Comparison of ENCODE assay signal across 8 mouse cellular contexts in genomic region chr10:75780769-75781578, GRCm38 (mm10). TPM values are rescaled to one million over a fixed set of nuclear protein-coding genes. Genes with fewer than 3 reads are reported as not detected.
DNase-seq lines count a peak whose midpoint lies in the region; ATAC-seq lines count a peak whose summit lies in the region.

Gm20441 (minus strand) TSS chr10:75780954.
Gstt3 (minus strand) TSS chr10:75781414.

- peak within 1 kb of the TSS; percentile 58 for H3K4me3 ChIP-seq in intestine, embryonic 15.5 days (replicated peaks)
- H3K4me3 ChIP-seq in liver, embryonic 16.5 days (ENCODE audit: low read depth, low read length), result peak within 1 kb of the TSS; percentile 50

- H3K4me2 ChIP-seq in intestine, embryonic 15.5 days (replicated peaks), result peak within 1 kb of the TSS; percentile 96
- H3K4me2 ChIP-seq in liver, embryonic 16.5 days (ENCODE audit: low read depth, low read length), result peak within 1 kb of the TSS; percentile 60

- peak; percentile 84 for ATAC-seq in granulocyte monocyte progenitor cell, adult 5-6 weeks (replicated peaks; ENCODE audit: poor library complexity, severe bottlenecking)
- ATAC-seq in intestine, embryonic 15.5 days, result peak; percentile 95
- peak; percentile 64 for ATAC-seq in liver, embryonic 16.5 days (ENCODE audit: low read depth)

- H3K36me3 ChIP-seq in intestine, embryonic 15.5 days, result no peaks in the 10 kb centered on the region
- no peaks in the 10 kb centered on the region for H3K36me3 ChIP-seq in liver, embryonic 16.5 days (ENCODE audit: control insufficient read depth, insufficient read depth)

- no peaks in the 10 kb centered on the region for H3K9me3 ChIP-seq in intestine, embryonic 15.5 days
- no peaks in the 10 kb centered on the region for H3K9me3 ChIP-seq in liver, embryonic 16.5 days (replicated peaks; ENCODE audit: control insufficient read depth, low read length)

- H3K27me3 ChIP-seq in intestine, embryonic 15.5 days (replicated peaks), result no peaks in the 10 kb centered on the region
- peaks cover 30% of the 10 kb centered on the region for H3K27me3 ChIP-seq in liver, embryonic 16.5 days (ENCODE audit: control insufficient read depth, insufficient read depth, low read depth, low read length)

- H3K9ac ChIP-seq in intestine, embryonic 15.5 days, result peak within 1 kb of the TSS; percentile 66
- peak within 1 kb of the TSS; percentile 47 for H3K9ac ChIP-seq in liver, embryonic 16.5 days (ENCODE audit: low read depth, low read length)

- under 1% methylated on average over 28 of the region's 28 CpGs for WGBS in intestine, embryonic 15.5 days
- WGBS in liver, embryonic 16.5 days (ENCODE audit: insufficient replicate concordance), result 1% methylated on average over 28 of the region's 28 CpGs

- peaks cover 8% of the 10 kb centered on the region; the same call in 1 of the 2 replicates for H3K4me1 ChIP-seq in intestine, embryonic 15.5 days (replicated peaks)
- no peaks in the 10 kb centered on the region; the same call in none of the 2 replicates for H3K4me1 ChIP-seq in liver, embryonic 16.5 days (ENCODE audit: control insufficient read depth, low read depth, low read length)

- DNase-seq in left cerebral cortex, postnatal 4 days, result peak; percentile 14
- DNase-seq in left cerebral cortex, postnatal 25 days (ENCODE audit: low spot score in 2 of 2), result no peak
- DNase-seq in embryo, embryonic 10.5 days (ENCODE audit: low spot score), result peak; percentile 78
- DNase-seq in neural tube, embryonic 10.5 days (ENCODE audit: extremely low spot score, low spot score), result peak; percentile 53
- DNase-seq in urinary bladder, postnatal 36 days (ENCODE audit: low spot score in 2 of 2), result peak; percentile 70 to 81

- intact Hi-C loops in left cerebral cortex, postnatal 4 days (cut with DNase I), result no loop called here
- intact Hi-C loops in left cerebral cortex, postnatal 25 days (cut with DNase I), result loop anchor here (5.0 kb wide), 1 partner anchor 51 kb away; no protein-coding TSS in a partner anchor

- peak within 1 kb of the TSS; percentile 89 for H3K27ac ChIP-seq in intestine, embryonic 15.5 days
- H3K27ac ChIP-seq in liver, embryonic 16.5 days (ENCODE audit: low read length), result no peak within 1 kb of the TSS

RNA-seq across cellular contexts. Expression of gene Gm20441, which starts in this region (rescaled TPM):
- not detected for total RNA-seq in left cerebral cortex, postnatal 4 days (2021)
- total RNA-seq in left cerebral cortex, postnatal 25 days (2021), result not detected
- not detected in 2 replicates for total RNA-seq in granulocyte monocyte progenitor cell, adult 5-6 weeks (2014; fragmentation: Nextera tagmentation)
- not detected in 2 replicates for total RNA-seq in granulocyte monocyte progenitor cell, adult 5-6 weeks (2017)
- 0.96 TPM in 1 of 2 replicates, not detected in the other for polyA plus RNA-seq in intestine, embryonic 15.5 days (2015; fragmentation: Nextera tagmentation; extraction: Ambion mirVana)
- polyA plus RNA-seq in liver, embryonic 16.5 days (2015; fragmentation: Nextera tagmentation; extraction: Ambion mirVana), result 0.18 TPM in 1 of 2 replicates, not detected in the other

RNA-seq across cellular contexts. Expression of gene Gstt3, which starts in this region (rescaled TPM):
- total RNA-seq in left cerebral cortex, postnatal 4 days (2021), result under 1 TPM; 0.60 to 0.70 TPM
- total RNA-seq in left cerebral cortex, postnatal 25 days (2021), result 1 to 10 TPM; 1.1 to 1.4 TPM
- 4.5 and 12.9 TPM in 2 replicates for total RNA-seq in granulocyte monocyte progenitor cell, adult 5-6 weeks (2014; fragmentation: Nextera tagmentation)
- total RNA-seq in granulocyte monocyte progenitor cell, adult 5-6 weeks (2017), result 4.4 and 4.7 TPM in 2 replicates
- polyA plus RNA-seq in intestine, embryonic 15.5 days (2015; fragmentation: Nextera tagmentation; extraction: Ambion mirVana), result 38.7 and 40.3 TPM in 2 replicates
- polyA plus RNA-seq in liver, embryonic 16.5 days (2015; fragmentation: Nextera tagmentation; extraction: Ambion mirVana), result 14.1 and 16.3 TPM in 2 replicates

Comparison
In these comparisons a context has a peak if more than half of its experiments do, and no peak if none do; other contexts are left out.
1. Peak in DNase-seq in left cerebral cortex, postnatal 4 days; RNA of the genes that start here not detected or under 1 TPM.
2. DNase-seq: peak in embryo, embryonic 10.5 days (single experiment), neural tube, embryonic 10.5 days (single experiment) and urinary bladder, postnatal 36 days (2 of 2); none in left cerebral cortex, postnatal 25 days (0 of 2).
3. Peak in every context shown above with its lines, with median percentiles within 50 percentile points of each other: ATAC-seq.